Mouse (Mus musculus) ES-Bruce4 (cell line): ENCODE results near the gene Acss1.

Experiments used
- CTCF ChIP-seq: IDR thresholded peaks from one replicate; pipeline ENCODE4 v1.8.1; 2011; ENCODE audit warnings: low read depth, low read length
- EP300 ChIP-seq: IDR thresholded peaks from 2 replicates; pipeline ENCODE4 v1.6.1; 2011; ENCODE audit warnings: low read depth, low read length; ENCODE audit not compliant: insufficient read depth

DNA sequence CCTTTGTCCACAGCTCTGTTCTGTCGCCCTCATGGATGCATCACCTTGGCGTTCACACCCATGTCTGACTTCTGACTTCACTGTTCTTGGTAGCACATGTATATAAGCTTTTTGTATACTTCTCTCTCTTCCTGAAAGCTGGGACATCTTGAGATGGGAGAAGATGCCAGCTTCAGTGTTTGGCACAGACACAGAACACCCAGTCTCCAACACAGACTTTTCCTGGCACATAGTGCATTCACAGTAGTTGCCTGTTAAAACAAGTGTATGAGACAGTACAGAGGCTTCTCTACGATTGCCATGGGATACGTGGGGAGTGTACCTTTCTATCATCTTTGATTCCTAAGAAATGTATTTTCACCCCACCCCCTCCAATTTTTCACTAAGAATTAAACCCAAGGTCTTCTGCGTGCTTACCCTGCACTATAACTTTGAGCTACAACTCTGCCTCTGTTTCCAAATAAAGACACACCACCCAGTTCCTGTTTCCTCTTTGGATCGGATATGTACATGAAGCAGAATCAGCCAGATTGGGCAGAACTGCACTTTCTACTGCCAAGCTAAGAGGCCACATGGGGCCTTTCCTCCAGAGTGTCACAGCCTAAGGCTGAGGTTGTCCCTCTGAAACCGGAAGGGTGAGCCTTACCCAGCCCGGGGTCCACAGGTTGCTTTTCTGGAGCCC lies 3.5 kb upstream of the Acss1 start:
- TF ChIP-seq CTCF: no peak
- TF ChIP-seq EP300: no peak
